Mouse (Mus musculus): ENCODE measurements around the gene Trio. TPM values are rescaled to one million over a fixed set of nuclear protein-coding genes. Genes with fewer than 3 reads are reported as not detected.

The Trio gene
- polyA plus RNA-seq, 1 experiment = 149 TPM

GRCm38 (mm10) chr15:28024031-28024964 is 1.4 kb downstream of the Trio start:
- H3K4me1 ChIP-seq (ENCODE audit: control insufficient read depth, insufficient read depth, low read length) = peaks cover 8% of the 10 kb centered on the region
- TF ChIP-seq CTCF (IDR thresholded peaks at IDR 0.05; ENCODE audit: extremely low read depth, insufficient read depth, low read length) = no peak
- no peak for TF ChIP-seq POLR2A (IDR thresholded peaks at IDR 0.05; ENCODE audit: extremely low read depth, insufficient read depth, low read length)
- H3K27ac ChIP-seq (ENCODE audit: insufficient read depth, low read length) = peak overlapping the region; percentile 39
- H3K4me3 ChIP-seq (ENCODE audit: insufficient read depth, low read length) = peak overlapping the region; percentile 62

DNA sequence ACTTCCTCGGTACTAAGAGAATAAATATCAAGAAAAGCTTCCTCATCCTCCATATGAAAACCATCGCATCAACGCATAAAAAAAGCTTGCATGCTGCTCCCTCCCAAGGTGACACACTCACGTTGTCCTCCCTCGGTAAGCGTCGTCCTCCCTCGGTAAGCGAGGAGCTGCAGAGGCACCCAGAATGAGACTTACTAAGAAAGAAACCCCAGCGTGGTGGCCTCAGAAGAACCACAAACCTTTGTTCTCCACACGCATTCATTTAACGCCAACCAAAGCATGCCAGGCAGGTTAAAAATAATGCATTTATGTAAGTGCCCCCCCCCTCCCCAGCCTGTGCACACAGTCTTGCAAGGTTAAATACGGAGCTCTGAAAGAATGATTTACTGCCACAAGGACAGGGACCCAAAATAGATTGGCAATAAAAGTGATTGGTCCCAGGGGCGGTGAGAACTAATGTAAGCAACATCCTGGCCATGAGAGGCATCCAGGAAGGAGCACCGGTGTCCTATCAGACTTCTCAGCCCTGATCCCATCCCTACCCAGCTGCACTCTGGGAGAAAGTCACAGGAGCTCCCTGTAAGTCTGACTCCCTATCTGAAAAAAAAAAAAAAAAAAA is 3.9 kb downstream of the Trio start:
- peak overlapping the region; percentile 3; the same call in 1 of the 2 replicates for H3K27ac ChIP-seq (ENCODE audit: insufficient read depth, low read length)
- H3K4me1 ChIP-seq (ENCODE audit: control insufficient read depth, insufficient read depth, low read length) = peaks cover 10% of the 10 kb centered on the region
- H3K4me3 ChIP-seq (ENCODE audit: insufficient read depth, low read length) = peak overlapping the region; percentile 11; the same call in 1 of the 2 replicates
- TF ChIP-seq POLR2A (IDR thresholded peaks at IDR 0.05; ENCODE audit: extremely low read depth, insufficient read depth, low read length) (no peak), CTCF (IDR thresholded peaks at IDR 0.05; ENCODE audit: extremely low read depth, insufficient read depth, low read length) (no peak)

DNA sequence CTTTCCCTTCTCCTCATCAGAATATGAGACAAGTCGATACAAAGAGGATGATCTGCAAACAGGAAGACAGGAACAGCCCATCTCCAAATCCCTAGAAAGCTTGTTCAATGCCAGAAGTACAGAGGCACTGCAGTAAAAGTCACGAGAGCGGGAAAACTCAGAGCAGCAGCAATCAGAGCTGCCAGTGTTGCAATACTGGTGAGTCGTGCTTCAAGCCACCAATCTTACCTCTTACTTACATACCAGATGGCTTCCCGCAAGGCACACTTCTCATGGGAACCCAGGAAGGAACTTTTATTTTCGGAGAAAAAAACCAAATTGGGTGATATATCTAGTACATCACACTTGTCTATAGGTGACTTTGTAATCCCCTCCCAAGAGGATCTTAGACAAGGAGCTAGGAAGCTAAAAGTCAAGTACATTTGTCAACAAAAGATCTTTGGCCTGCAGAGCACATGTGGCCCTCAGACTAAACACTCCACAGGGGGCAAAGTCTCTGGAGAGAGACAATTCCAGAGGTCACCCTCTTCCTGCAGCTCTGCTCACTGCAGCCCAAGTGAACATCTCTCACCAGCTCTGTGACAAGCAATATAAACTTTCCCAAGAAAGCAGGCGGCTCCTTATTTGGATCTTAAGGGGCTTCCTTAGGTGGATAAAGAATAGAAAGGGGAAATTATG is 6.1 kb downstream of the Trio start:
- H3K27ac ChIP-seq (ENCODE audit: insufficient read depth, low read length) = no peak overlapping the region
- H3K4me3 ChIP-seq (ENCODE audit: insufficient read depth, low read length) = no peak overlapping the region
- TF ChIP-seq POLR2A (IDR thresholded peaks at IDR 0.05; ENCODE audit: extremely low read depth, insufficient read depth, low read length) = no peak
- H3K4me1 ChIP-seq (ENCODE audit: control insufficient read depth, insufficient read depth, low read length) = peaks cover 12% of the 10 kb centered on the region

- no peak for TF ChIP-seq CTCF (IDR thresholded peaks at IDR 0.05; ENCODE audit: extremely low read depth, insufficient read depth, low read length)
- no peak for TF ChIP-seq POLR2A (IDR thresholded peaks at IDR 0.05; ENCODE audit: extremely low read depth, insufficient read depth, low read length)
- peaks cover 12% of the 10 kb centered on the region for H3K4me1 ChIP-seq (ENCODE audit: control insufficient read depth, insufficient read depth, low read length)
- H3K4me3 ChIP-seq (ENCODE audit: insufficient read depth, low read length) = no peak overlapping the region
- H3K27ac ChIP-seq (ENCODE audit: insufficient read depth, low read length) = no peak overlapping the region
Measured at GRCm38 (mm10) chr15:28007516-28007915, 18.1 kb downstream of the Trio start.

DNA sequence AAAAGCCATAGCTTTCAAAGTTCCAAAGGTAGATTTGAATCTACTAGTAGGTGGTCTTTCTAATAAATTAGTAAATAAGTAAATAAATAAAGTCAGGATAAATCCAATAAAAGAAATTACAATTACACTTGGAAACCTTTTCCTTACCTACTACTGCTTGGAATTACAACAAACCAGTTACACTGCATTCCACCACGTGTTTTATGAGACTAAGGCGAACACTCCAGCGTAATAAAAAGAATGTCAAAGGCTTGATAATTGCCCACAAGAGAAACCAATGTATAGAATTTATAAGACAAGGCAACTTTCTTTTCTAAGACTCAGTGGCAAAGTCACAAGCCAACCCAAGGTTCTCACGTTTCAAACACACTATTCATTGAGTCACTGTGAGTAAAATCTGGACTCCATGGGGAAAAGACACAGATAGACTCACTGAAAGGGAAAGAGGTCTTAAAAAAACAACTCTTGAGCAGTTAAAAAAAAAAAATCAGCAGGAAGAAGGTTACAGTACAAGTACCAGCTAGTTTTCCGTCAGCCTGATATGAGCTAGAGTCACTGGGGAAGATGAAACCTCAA is 21.4 kb downstream of the Trio start:
- no peak for TF ChIP-seq POLR2A (IDR thresholded peaks at IDR 0.05; ENCODE audit: extremely low read depth, insufficient read depth, low read length)
- TF ChIP-seq CTCF (IDR thresholded peaks at IDR 0.05; ENCODE audit: extremely low read depth, insufficient read depth, low read length) = no peak
- H3K4me3 ChIP-seq (ENCODE audit: insufficient read depth, low read length) = no peak overlapping the region
- H3K27ac ChIP-seq (ENCODE audit: insufficient read depth, low read length) = no peak overlapping the region
- H3K4me1 ChIP-seq (ENCODE audit: control insufficient read depth, insufficient read depth, low read length) = peaks cover 8% of the 10 kb centered on the region

GRCm38 (mm10) chr15:28002515-28002914 is 23.1 kb downstream of the Trio start:
- H3K4me3 ChIP-seq (ENCODE audit: insufficient read depth, low read length) = no peak overlapping the region
- no peak overlapping the region for H3K27ac ChIP-seq (ENCODE audit: insufficient read depth, low read length)
- H3K4me1 ChIP-seq (ENCODE audit: control insufficient read depth, insufficient read depth, low read length) = peaks cover 18% of the 10 kb centered on the region
- no peak for TF ChIP-seq CTCF (IDR thresholded peaks at IDR 0.05; ENCODE audit: extremely low read depth, insufficient read depth, low read length)
- TF ChIP-seq POLR2A (IDR thresholded peaks at IDR 0.05; ENCODE audit: extremely low read depth, insufficient read depth, low read length) = no peak

DNA sequence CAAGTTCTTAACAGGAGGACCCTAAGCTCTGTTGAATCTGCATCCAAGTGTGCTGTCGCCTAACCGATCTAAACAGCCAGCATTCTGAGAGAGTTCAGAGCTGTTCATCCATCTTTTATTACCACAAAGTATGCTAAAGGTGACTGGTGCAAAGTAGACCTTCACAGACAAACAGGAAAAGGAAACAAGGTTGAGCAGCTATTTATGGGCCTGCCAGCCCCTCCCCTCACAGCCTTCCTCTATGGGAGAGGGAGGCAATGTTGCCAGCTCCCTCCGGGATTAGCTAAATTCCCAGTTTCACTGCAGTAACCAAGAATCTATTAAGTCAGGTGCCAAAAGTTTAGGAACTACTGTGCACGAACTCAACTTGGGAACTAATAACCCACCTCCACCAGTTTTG is 24.3 kb downstream of the Trio start:
- Histone ChIP-seq H3K4me3 (ENCODE audit: insufficient read depth, low read length) (no peak overlapping the region), H3K4me1 (ENCODE audit: control insufficient read depth, insufficient read depth, low read length) (peaks cover 22% of the 10 kb centered on the region)
- no peak for TF ChIP-seq CTCF (IDR thresholded peaks at IDR 0.05; ENCODE audit: extremely low read depth, insufficient read depth, low read length)
- TF ChIP-seq POLR2A (IDR thresholded peaks at IDR 0.05; ENCODE audit: extremely low read depth, insufficient read depth, low read length) = no peak

GRCm38 (mm10) chr15:27998621-27999359 is 26.9 kb downstream of the Trio start:
- no peak for TF ChIP-seq CTCF (IDR thresholded peaks at IDR 0.05; ENCODE audit: extremely low read depth, insufficient read depth, low read length)
- TF ChIP-seq POLR2A (IDR thresholded peaks at IDR 0.05; ENCODE audit: extremely low read depth, insufficient read depth, low read length) = no peak
- Histone ChIP-seq H3K27ac (ENCODE audit: insufficient read depth, low read length) (no peak overlapping the region), H3K4me1 (ENCODE audit: control insufficient read depth, insufficient read depth, low read length) (peaks cover 26% of the 10 kb centered on the region), H3K4me3 (ENCODE audit: insufficient read depth, low read length) (no peak overlapping the region)

More for the DNA sequence above, 24.3 kb downstream of the Trio start:
- H3K27ac ChIP-seq (ENCODE audit: insufficient read depth, low read length) = no peak overlapping the region

DNA sequence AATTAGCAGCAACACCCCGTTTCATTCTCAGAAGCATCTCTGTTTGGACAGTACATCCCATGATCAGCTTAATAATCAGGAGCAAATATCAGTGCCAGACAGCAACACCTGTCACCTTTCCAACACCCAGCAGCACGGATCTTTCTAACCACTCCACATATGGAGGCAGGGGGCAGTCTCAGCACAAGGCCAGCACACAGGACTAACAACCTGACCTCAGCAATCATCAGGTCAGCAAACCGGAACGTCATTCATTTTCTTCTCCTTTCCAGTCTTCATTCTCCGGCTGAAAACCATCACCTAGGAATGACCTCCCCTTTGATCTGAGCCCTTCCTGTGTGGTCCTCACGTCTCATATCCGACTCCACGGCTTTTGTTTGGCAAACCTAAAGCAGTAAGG is 27.7 kb downstream of the Trio start:
- H3K4me1 ChIP-seq (ENCODE audit: control insufficient read depth, insufficient read depth, low read length) = peaks cover 31% of the 10 kb centered on the region
- H3K27ac ChIP-seq (ENCODE audit: insufficient read depth, low read length) = no peak overlapping the region
- TF ChIP-seq POLR2A (IDR thresholded peaks at IDR 0.05; ENCODE audit: extremely low read depth, insufficient read depth, low read length) = no peak
- TF ChIP-seq CTCF (IDR thresholded peaks at IDR 0.05; ENCODE audit: extremely low read depth, insufficient read depth, low read length) = no peak
- H3K4me3 ChIP-seq (ENCODE audit: insufficient read depth, low read length) = no peak overlapping the region
